Mouse (Mus musculus) embryonic facial prominence, embryonic 10.5 days (tissue): ENCODE data around the gene Rpf2. TPM values are rescaled to one million over a fixed set of nuclear protein-coding genes. Genes with fewer than 3 reads are reported as not detected.

Experiments used
- DNase-seq: peaks from one replicate; pipeline ENCODE4 v3.0.0-alpha.2; 2017; ENCODE audit warnings: low spot score
- H3K27ac ChIP-seq: fragments of 300-500 bp; sonication (generic); replicated peaks from 2 replicates; pipeline ENCODE4 v1.5.1; 2016; ENCODE audit warnings: mild to moderate bottlenecking
- H3K27me3 ChIP-seq: fragments of 300-500 bp; sonication (generic); replicated peaks from 2 replicates; pipeline ENCODE4 v1.6.1; 2016; ENCODE audit warnings: low read depth, mild to moderate bottlenecking; ENCODE audit not compliant: poor library complexity, severe bottlenecking
- H3K36me3 ChIP-seq: fragments of 300-500 bp; sonication (generic); replicated peaks from 2 replicates; pipeline ENCODE4 v1.6.1; 2016; ENCODE audit warnings: mild to moderate bottlenecking, moderate library complexity
- H3K4me1 ChIP-seq: fragments of 300-500 bp; sonication (generic); 2 replicates; pipeline ENCODE4 v1.6.1; 2016
- H3K4me3 ChIP-seq: fragments of 300-500 bp; sonication (generic); 2 replicates; pipeline ENCODE4 v1.5.1; 2016; ENCODE audit warnings: mild to moderate bottlenecking, moderate library complexity
- H3K9me3 ChIP-seq: fragments of 300-500 bp; sonication (generic); 2 replicates; pipeline ENCODE4 v1.6.1; 2016; ENCODE audit warnings: mild to moderate bottlenecking
- WGBS: fragments of 180-500 bp; shearing (Covaris S2); methylation state at CpG from one replicate; pipeline ENCODE4 v1.1.7; 2016; 5-methylcytosine and 5-hydroxymethylcytosine counted together
- polyA plus RNA-seq: library from polyadenylated mRNA; unstranded; fragments of >200 nt; fragmentation: Nextera tagmentation; extraction: Ambion mirVana; gene quantifications from 2 replicates; pipeline ENCODE4 v1.2.1, GENCODE M21; 2016

The Rpf2 gene
- polyA plus RNA-seq, 1 experiment from 2014 or later: 79.1 TPM

- no peaks in the 10 kb centered on the region for H3K27me3 ChIP-seq
- no peak for DNase-seq
- WGBS: 90% methylated on average over 4 of the region's 4 CpGs
- H3K36me3 ChIP-seq: no peaks in the 10 kb centered on the region
- no peak overlapping the region for H3K4me3 ChIP-seq
- no peak overlapping the region for H3K27ac ChIP-seq
- H3K4me1 ChIP-seq: peaks cover 14% of the 10 kb centered on the region
- no peaks in the 10 kb centered on the region for H3K9me3 ChIP-seq
These were observed 16.9 kb upstream of the Rpf2 start for GRCm38 (mm10) chr10:40263691-40264090.

DNA sequence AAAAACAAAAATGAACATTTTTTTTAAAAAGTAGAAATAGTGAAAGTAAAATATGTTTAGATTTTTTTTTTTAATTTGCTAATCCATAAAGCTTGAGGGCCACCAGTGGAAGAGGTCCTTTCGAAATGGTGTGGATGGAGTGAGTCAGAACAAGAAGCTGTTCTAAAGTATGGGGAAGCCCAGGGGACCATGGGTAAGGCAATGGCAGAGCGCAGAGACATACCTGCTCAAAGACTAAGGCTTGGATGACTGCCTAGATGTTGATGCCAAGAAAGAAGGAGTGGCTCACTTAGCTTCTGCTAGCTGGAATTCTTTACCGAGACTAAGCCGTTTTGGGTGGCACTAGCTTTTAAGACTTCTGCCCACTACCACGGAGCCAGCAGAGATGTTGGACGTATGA lies 15.4 kb upstream of the Rpf2 start:
- Histone ChIP-seq H3K9me3 (no peaks in the 10 kb centered on the region), H3K4me1 (peaks cover 14% of the 10 kb centered on the region), H3K27ac (no peak overlapping the region), H3K27me3 (no peaks in the 10 kb centered on the region), H3K36me3 (no peaks in the 10 kb centered on the region), H3K4me3 (no peak overlapping the region)
- 91% methylated on average over 6 of the region's 6 CpGs for WGBS
- no peak for DNase-seq

DNA sequence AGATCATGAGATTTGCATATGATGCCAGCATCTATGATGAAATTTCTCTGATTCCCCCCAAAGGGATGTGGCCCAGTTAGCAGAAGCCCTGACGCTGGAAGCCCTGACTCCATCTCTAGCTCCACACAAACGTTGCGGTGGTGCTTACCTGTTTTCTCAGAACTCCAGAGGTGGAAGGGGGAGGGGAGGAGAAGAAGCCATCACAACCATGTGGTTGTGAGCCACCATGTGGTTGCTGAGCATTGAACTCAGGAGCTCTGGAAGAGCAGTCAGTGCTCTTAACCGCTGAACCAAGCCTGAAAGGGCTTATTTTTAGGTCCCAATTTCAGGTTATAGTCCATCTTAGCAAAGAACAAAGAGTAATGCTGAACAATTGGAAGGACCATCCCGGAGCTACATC lies 13.5 kb upstream of the Rpf2 start:
- H3K4me1 ChIP-seq: peaks cover 21% of the 10 kb centered on the region
- no peak overlapping the region for H3K4me3 ChIP-seq
- peaks cover 4% of the 10 kb centered on the region for H3K36me3 ChIP-seq
- WGBS: 50% methylated on average over 5 of the region's 5 CpGs
- no peaks in the 10 kb centered on the region for H3K9me3 ChIP-seq
- DNase-seq: no peak
- H3K27me3 ChIP-seq: no peaks in the 10 kb centered on the region
- no peak overlapping the region for H3K27ac ChIP-seq

DNA sequence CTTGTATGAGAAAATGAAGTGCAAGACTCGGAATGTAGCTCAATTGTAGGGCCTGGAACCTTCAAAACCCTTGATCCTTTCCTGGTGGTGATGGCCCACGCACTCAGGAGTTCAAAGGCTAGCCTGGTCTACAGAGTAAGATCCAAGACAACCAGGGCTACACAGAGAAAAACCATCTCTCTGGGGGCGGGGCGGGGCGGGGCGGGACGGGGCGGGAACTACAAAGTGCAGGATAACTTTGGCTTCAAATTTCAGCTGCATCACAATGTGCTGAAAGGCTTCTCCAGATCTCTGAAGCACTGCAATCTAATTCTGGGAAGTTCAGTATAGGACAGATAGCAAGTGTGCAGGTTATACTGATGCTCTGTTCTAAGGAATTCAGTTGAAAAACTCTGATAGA lies 12.7 kb upstream of the Rpf2 start:
- H3K27me3 ChIP-seq: no peaks in the 10 kb centered on the region
- H3K27ac ChIP-seq: no peak overlapping the region
- no peak overlapping the region for H3K4me3 ChIP-seq
- H3K4me1 ChIP-seq: peaks cover 21% of the 10 kb centered on the region
- peak; percentile 29 for DNase-seq
- peaks cover 10% of the 10 kb centered on the region for H3K36me3 ChIP-seq
- no peaks in the 10 kb centered on the region for H3K9me3 ChIP-seq
- WGBS: 15% methylated on average over 8 of the region's 8 CpGs

DNA sequence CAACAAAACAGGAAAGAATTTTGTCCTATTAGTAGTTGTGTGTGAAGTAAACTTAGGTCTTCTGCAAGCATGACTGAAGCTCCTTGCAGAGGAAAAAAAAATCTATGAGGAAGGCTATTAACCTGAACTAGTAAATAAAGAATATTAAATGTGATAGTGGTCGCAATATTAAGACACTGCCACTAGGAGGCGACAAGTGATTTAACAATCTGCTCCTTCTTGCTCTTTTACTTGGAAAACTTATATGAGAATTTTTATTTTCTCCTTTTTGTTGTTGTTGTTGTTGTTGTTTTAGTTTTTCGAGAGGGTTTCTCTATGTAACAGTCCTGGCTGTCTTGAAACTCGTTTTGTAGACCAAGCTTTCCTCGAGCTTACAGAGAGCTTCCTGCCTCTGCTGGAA lies 12.1 kb upstream of the Rpf2 start:
- Histone ChIP-seq H3K4me3 (peak overlapping the region; percentile 85; the same call in 1 of the 2 replicates), H3K27ac (no peak overlapping the region)
- WGBS: 9% methylated on average over 5 of the region's 5 CpGs

GRCm38 (mm10) chr10:40258401-40258966 lies 11.6 kb upstream of the Rpf2 start:
- WGBS: 1% methylated on average over 12 of the region's 12 CpGs
- H3K4me3 ChIP-seq: peak overlapping the region; percentile 85
- peaks cover 21% of the 10 kb centered on the region for H3K36me3 ChIP-seq
- peak; percentile 89 for DNase-seq
- H3K27ac ChIP-seq: peak overlapping the region; percentile 98
- H3K4me1 ChIP-seq: peaks cover 21% of the 10 kb centered on the region
- no peaks in the 10 kb centered on the region for H3K9me3 ChIP-seq
- no peaks in the 10 kb centered on the region for H3K27me3 ChIP-seq

More for the DNA sequence above, 12.1 kb upstream of the Rpf2 start:
- Histone ChIP-seq H3K4me1 (peaks cover 21% of the 10 kb centered on the region), H3K36me3 (peaks cover 16% of the 10 kb centered on the region), H3K9me3 (no peaks in the 10 kb centered on the region), H3K27me3 (no peaks in the 10 kb centered on the region)
- DNase-seq: no peak

- H3K4me3 ChIP-seq: peak within 1 kb of the TSS; percentile 85
- H3K27me3 ChIP-seq: no peaks in the 10 kb centered on the region
- H3K36me3 ChIP-seq: peaks cover 29% of the 10 kb centered on the region
- under 1% methylated on average over 43 of the region's 43 CpGs for WGBS
- peak within 1 kb of the TSS; percentile 98 for H3K27ac ChIP-seq
- H3K4me1 ChIP-seq: peaks cover 21% of the 10 kb centered on the region
- DNase-seq: peak; percentile 95
- no peaks in the 10 kb centered on the region for H3K9me3 ChIP-seq
These were observed 10.8 kb upstream of the Rpf2 start, which contains the start of gene Gtf3c6 for GRCm38 (mm10) chr10:40257414-40258255. Gene Gtf3c6, minus strand, starts transcription at chr10:40258108.

DNA sequence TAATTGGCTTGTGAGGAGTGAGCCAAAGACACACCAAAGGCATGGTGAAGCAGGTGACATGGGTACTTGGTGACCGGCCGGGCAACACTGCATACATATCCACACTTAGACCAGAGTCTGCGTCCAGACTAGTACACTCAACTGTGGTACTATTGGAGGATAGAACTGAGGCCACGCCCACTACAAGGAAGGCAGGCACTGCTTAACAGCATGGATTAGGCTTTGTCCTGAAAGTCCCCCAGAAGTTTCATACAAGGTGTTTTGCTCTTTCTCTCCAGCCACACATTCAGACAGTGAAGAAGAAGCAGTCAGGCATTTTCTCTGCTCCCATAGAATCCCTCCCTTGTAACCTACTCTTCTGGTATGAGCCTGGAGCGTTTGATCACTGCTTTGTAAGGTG lies 9.9 kb upstream of the Rpf2 start:
- Histone ChIP-seq H3K27ac (peak overlapping the region; percentile 98), H3K36me3 (peaks cover 38% of the 10 kb centered on the region), H3K4me1 (peaks cover 21% of the 10 kb centered on the region), H3K9me3 (no peaks in the 10 kb centered on the region), H3K27me3 (no peaks in the 10 kb centered on the region), H3K4me3 (peak overlapping the region; percentile 85)
- DNase-seq: peak; percentile 75
- 8% methylated on average over 5 of the region's 5 CpGs for WGBS

- H3K9me3 ChIP-seq: no peaks in the 10 kb centered on the region
- H3K4me3 ChIP-seq: no peak overlapping the region
- H3K36me3 ChIP-seq: peaks cover 83% of the 10 kb centered on the region
- H3K27me3 ChIP-seq: no peaks in the 10 kb centered on the region
- WGBS: 91% methylated on average over 6 of the region's 6 CpGs
- DNase-seq: no peak
- H3K4me1 ChIP-seq: peaks cover 6% of the 10 kb centered on the region
- no peak overlapping the region for H3K27ac ChIP-seq
These were observed 4.1 kb upstream of the Rpf2 start for GRCm38 (mm10) chr10:40250969-40251368.

GRCm38 (mm10) chr10:40249625-40250024 lies 2.8 kb upstream of the Rpf2 start:
- Histone ChIP-seq H3K27ac (no peak overlapping the region), H3K4me1 (peaks cover 12% of the 10 kb centered on the region), H3K9me3 (no peaks in the 10 kb centered on the region), H3K36me3 (peaks cover 73% of the 10 kb centered on the region), H3K27me3 (no peaks in the 10 kb centered on the region), H3K4me3 (no peak overlapping the region)
- 89% methylated on average over 9 of the region's 9 CpGs for WGBS
- DNase-seq: no peak

DNA sequence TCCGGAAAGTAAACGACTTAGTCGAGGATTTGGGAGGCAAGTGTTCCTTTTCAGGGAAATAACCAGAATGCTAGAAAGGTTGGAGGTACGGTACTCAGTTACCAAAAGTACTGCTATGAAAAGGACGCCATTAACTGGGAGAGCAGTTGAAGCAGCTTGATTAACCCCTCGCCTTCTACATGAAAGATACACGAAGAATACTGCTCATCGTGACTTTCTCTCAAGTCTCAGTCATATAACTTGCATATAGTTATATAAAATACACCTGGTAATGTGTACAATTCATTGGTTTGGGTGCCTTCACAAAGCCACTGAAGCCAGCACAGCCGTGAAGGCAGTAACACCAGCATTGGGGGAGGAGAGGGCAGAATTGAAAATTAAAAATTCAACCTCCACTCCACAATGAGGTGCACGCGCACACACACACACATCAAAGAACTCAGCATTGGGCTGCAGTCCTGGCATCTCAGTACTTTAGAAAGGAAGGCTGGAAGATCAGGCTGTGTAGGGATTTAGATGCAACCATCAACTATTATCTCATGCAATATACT lies 405 bp upstream of the Rpf2 start:
- H3K36me3 ChIP-seq: peaks cover 71% of the 10 kb centered on the region
- no peak for DNase-seq
- no peaks in the 10 kb centered on the region for H3K9me3 ChIP-seq
- peak overlapping the region; percentile 78 for H3K4me3 ChIP-seq
- 38% methylated on average over 11 of the region's 11 CpGs for WGBS
- H3K27ac ChIP-seq: peak overlapping the region; percentile 85
- H3K27me3 ChIP-seq: no peaks in the 10 kb centered on the region
- peaks cover 12% of the 10 kb centered on the region for H3K4me1 ChIP-seq

DNA sequence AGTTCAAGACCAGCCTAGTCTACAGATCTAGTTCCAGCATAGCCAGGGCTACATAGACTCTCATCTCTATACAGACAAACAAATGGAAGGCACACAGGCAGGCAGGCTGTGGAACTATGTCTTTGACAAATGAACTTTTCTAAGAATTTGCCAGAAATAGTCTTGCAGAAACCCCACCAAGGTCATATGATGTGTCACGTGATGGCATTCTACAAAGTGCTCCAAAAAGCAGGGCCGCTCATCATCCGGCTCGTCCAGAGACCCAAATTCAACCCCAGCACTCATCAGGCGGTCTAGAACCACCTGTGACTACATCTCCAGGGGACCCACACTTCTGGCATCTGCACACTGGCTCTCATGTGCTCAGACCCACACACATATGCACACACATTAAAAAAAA lies 9.0 kb downstream of the Rpf2 start:
- no peak overlapping the region for H3K4me3 ChIP-seq
- H3K36me3 ChIP-seq: peaks cover 95% of the 10 kb centered on the region
- WGBS: 94% methylated on average over 5 of the region's 5 CpGs
- DNase-seq: no peak
- H3K27ac ChIP-seq: no peak overlapping the region
- H3K9me3 ChIP-seq: no peaks in the 10 kb centered on the region
- no peaks in the 10 kb centered on the region for H3K4me1 ChIP-seq
- no peaks in the 10 kb centered on the region for H3K27me3 ChIP-seq

- Histone ChIP-seq H3K27ac (no peak overlapping the region), H3K4me1 (no peaks in the 10 kb centered on the region), H3K36me3 (peaks cover 93% of the 10 kb centered on the region), H3K9me3 (no peaks in the 10 kb centered on the region), H3K27me3 (no peaks in the 10 kb centered on the region), H3K4me3 (no peak overlapping the region)
- WGBS: 86% methylated on average over 3 of the region's 3 CpGs
- DNase-seq: no peak
These were observed 13.6 kb downstream of the Rpf2 start for GRCm38 (mm10) chr10:40233241-40233640.
